Mouse (Mus musculus) adrenal gland, adult (tissue): Measurements from ENCODE around the gene Gp1bb.

ENCODE experiments used
- DNase-seq, 2 experiments: peaks; one replicate each; pipeline ENCODE4 v3.0.0; 2022 to 2023; ENCODE audit warnings: low spot score in 1 of 2; ENCODE audit not compliant: inconsistent age in 2 of 2

Gp1bb gene

GRCm38 (mm10) chr16:18605705-18606104, 16.5 kb downstream of the Gp1bb start:
- no peak for DNase-seq

- peak in 1 of 2 experiments; percentile 55 for DNase-seq
Measured at GRCm38 (mm10) chr16:18604267-18604701, 17.9 kb downstream of the Gp1bb start.

GRCm38 (mm10) chr16:18601447-18601846, 20.8 kb downstream of the Gp1bb start:
- DNase-seq: no peak

- no peak for DNase-seq
Measured at GRCm38 (mm10) chr16:18598006-18598405, 24.2 kb downstream of the Gp1bb start.

GRCm38 (mm10) chr16:18596255-18596654, 25.9 kb downstream of the Gp1bb start:
- no peak for DNase-seq

- DNase-seq: no peak
Measured at GRCm38 (mm10) chr16:18593930-18594329, 28.3 kb downstream of the Gp1bb start.

GRCm38 (mm10) chr16:18591047-18592018, 30.9 kb downstream of the Gp1bb start:
- DNase-seq: peak in 1 of 2 experiments; percentile 38

GRCm38 (mm10) chr16:18589804-18590790, 32.1 kb downstream of the Gp1bb start, which contains the start of gene Tbx1:
Tbx1 (minus strand) TSS chr16:18590671.
- DNase-seq: peak in 1 of 2 experiments; percentile 35

GRCm38 (mm10) chr16:18589080-18589621, 33.1 kb downstream of the Gp1bb start:
- peak in 1 of 2 experiments; percentile 33 for DNase-seq

GRCm38 (mm10) chr16:18588738-18589055, 33.5 kb downstream of the Gp1bb start:
- no peak for DNase-seq

GRCm38 (mm10) chr16:18587847-18588737, 34.1 kb downstream of the Gp1bb start:
- no peak for DNase-seq

- peak in 1 of 2 experiments; percentile 29 for DNase-seq
Measured at GRCm38 (mm10) chr16:18586906-18587546, 35.2 kb downstream of the Gp1bb start.

GRCm38 (mm10) chr16:18586076-18586905, 35.9 kb downstream of the Gp1bb start:
- DNase-seq: no peak

- no peak for DNase-seq
Measured at GRCm38 (mm10) chr16:18585676-18586075, 36.5 kb downstream of the Gp1bb start.

- DNase-seq: no peak
Measured at GRCm38 (mm10) chr16:18584901-18585510, 37.2 kb downstream of the Gp1bb start.

GRCm38 (mm10) chr16:18583673-18584357, 38.4 kb downstream of the Gp1bb start:
- DNase-seq: no peak

- DNase-seq: no peak
Measured at GRCm38 (mm10) chr16:18583169-18583568, 39.0 kb downstream of the Gp1bb start.
